Mouse (Mus musculus) ES-Bruce4 (cell line): ENCODE data around the gene Clcf1. TPM values are rescaled to one million over a fixed set of nuclear protein-coding genes. Genes with fewer than 3 reads are reported as not detected.
A peak's percentile ranks its signal among the peaks of the same experiment; 100 is the strongest.

Experiments
- H3K27ac ChIP-seq: 2 replicates; pipeline ENCODE4 v1.5.1; 2012; ENCODE audit warnings: low read length, inconsistent platforms; ENCODE audit not compliant: insufficient read depth
- H3K27me3 ChIP-seq: 2 replicates; pipeline ENCODE4 v1.6.1; 2012; ENCODE audit warnings: mild to moderate bottlenecking, low read length, inconsistent platforms; ENCODE audit not compliant: control insufficient read depth, poor library complexity, insufficient read depth, severe bottlenecking
- H3K36me3 ChIP-seq: 2 replicates; pipeline ENCODE4 v1.6.1; 2012; ENCODE audit warnings: inconsistent platforms, mild to moderate bottlenecking, low read length, moderate library complexity; ENCODE audit not compliant: control insufficient read depth, poor library complexity, insufficient read depth, severe bottlenecking
- H3K4me1 ChIP-seq: one replicate; pipeline ENCODE4 v1.8.1; 2011; ENCODE audit warnings: low read length; ENCODE audit not compliant: control insufficient read depth, insufficient read depth
- H3K4me3 ChIP-seq: 2 replicates; pipeline ENCODE4 v1.5.1; 2011; ENCODE audit warnings: low read depth, mild to moderate bottlenecking, low read length
- H3K9ac ChIP-seq: 2 replicates; pipeline ENCODE4 v1.6.1; 2012; ENCODE audit warnings: low read depth, mild to moderate bottlenecking, inconsistent platforms; ENCODE audit not compliant: poor library complexity, severe bottlenecking
- H3K9me3 ChIP-seq: replicated peaks from 2 replicates; pipeline ENCODE4 v1.6.1; 2012; ENCODE audit warnings: mild to moderate bottlenecking, low read length, inconsistent platforms; ENCODE audit not compliant: control insufficient read depth, poor library complexity, insufficient read depth, severe bottlenecking
- CTCF ChIP-seq: IDR thresholded peaks from one replicate; pipeline ENCODE4 v1.8.1; 2011; ENCODE audit warnings: low read depth, low read length
- EP300 ChIP-seq: IDR thresholded peaks from 2 replicates; pipeline ENCODE4 v1.6.1; 2011; ENCODE audit warnings: low read depth, low read length; ENCODE audit not compliant: insufficient read depth
- POLR2A ChIP-seq: IDR thresholded peaks from one replicate; pipeline ENCODE4 v1.8.1; 2011; ENCODE audit warnings: low read length; ENCODE audit not compliant: insufficient read depth
- polyA plus RNA-seq: library from polyadenylated mRNA; stranded (reverse); fragments of >200 nt; gene quantifications from 2 replicates; pipeline ENCODE4 v1.2.4, GENCODE M21; 2011; ENCODE audit warnings: low read depth; ENCODE audit not compliant: missing spikeins, insufficient read depth, insufficient read length

Clcf1 gene
- polyA plus RNA-seq, 1 experiment, result 1.5 TPM

- Histone ChIP-seq H3K36me3 (peaks cover 34% of the 10 kb centered on the region), H3K27me3 (no peaks in the 10 kb centered on the region), H3K9ac (peak within 1 kb of the TSS; percentile 97), H3K9me3 (no peaks in the 10 kb centered on the region), H3K27ac (peak within 1 kb of the TSS; percentile 88), H3K4me1 (no peaks in the 10 kb centered on the region), H3K4me3 (peak within 1 kb of the TSS; percentile 90)
- TF ChIP-seq EP300, result no peak
- TF ChIP-seq CTCF, result peak; percentile 47
- TF ChIP-seq POLR2A, result peak; percentile 62
Measured at GRCm38 (mm10) chr19:4191528-4192250, 22.3 kb upstream of the Clcf1 start, which contains the start of gene Ppp1ca. Ppp1ca (plus strand) TSS chr19:4192065.

GRCm38 (mm10) chr19:4192251-4192985 is 21.6 kb upstream of the Clcf1 start:
- Histone ChIP-seq H3K27me3 (no peaks in the 10 kb centered on the region), H3K9ac (peak overlapping the region; percentile 97), H3K4me3 (peak overlapping the region; percentile 90), H3K9me3 (no peaks in the 10 kb centered on the region), H3K4me1 (no peaks in the 10 kb centered on the region), H3K27ac (no peak overlapping the region), H3K36me3 (peaks cover 41% of the 10 kb centered on the region)
- TF ChIP-seq CTCF (no peak), EP300 (no peak), POLR2A (no peak)

DNA sequence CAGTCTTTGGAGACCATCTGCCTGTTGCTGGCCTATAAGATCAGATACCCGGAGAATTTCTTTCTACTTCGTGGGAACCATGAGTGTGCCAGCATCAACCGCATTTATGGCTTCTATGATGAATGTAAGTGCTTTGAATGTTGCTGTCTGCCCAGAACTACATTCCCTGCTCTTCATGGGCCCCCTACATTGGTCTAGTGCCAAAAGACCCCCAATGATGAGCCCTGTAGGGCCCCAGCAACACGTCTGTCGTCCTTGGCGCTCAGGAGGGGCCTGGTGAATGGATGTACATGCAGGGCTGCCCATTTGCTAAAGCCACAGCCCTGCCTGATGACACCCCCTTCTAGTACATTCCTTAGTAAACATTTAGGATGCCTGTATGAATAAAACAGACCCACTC is 20.9 kb upstream of the Clcf1 start:
- no peaks in the 10 kb centered on the region for H3K4me1 ChIP-seq
- no peak for TF ChIP-seq POLR2A
- no peak for TF ChIP-seq CTCF
- TF ChIP-seq EP300, result no peak
- no peak overlapping the region for H3K27ac ChIP-seq
- H3K9me3 ChIP-seq, result no peaks in the 10 kb centered on the region
- peak overlapping the region; percentile 97 for H3K9ac ChIP-seq
- peaks cover 43% of the 10 kb centered on the region for H3K36me3 ChIP-seq
- peak overlapping the region; percentile 90 for H3K4me3 ChIP-seq
- no peaks in the 10 kb centered on the region for H3K27me3 ChIP-seq

DNA sequence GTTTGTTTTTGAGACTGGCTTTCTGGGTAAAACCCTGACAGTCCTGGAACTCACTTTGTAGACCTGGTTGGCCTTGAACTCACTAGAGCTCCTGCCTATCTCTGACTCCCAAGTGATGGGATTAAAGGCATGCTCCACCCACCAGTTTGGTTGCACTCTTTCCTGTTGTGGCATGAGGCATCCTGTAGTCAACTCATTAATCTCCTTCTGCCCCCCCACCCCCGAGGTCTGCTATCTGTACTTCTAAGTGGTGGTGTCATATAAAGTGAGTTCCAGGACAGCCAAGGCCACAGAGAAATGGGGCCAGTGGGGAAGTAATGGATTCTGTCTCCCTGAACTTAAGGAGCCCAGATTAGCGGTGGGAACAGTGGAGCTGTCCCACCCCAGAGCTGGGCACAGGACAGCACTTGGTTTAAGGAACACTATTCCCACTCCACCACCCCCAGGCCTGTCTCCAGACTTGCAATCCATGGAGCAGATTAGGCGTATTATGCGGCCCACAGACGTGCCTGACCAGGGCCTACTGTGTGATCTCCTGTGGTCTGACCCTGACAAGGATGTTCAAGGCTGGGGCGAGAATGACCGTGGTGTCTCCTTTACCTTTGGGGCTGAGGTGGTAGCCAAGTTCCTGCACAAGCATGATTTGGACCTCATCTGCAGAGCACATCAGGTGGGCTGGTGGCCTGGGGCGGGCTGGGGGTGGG is 19.9 kb upstream of the Clcf1 start:
- H3K9me3 ChIP-seq, result no peaks in the 10 kb centered on the region
- no peaks in the 10 kb centered on the region for H3K4me1 ChIP-seq
- no peaks in the 10 kb centered on the region for H3K27me3 ChIP-seq
- TF ChIP-seq CTCF (no peak), EP300 (no peak), POLR2A (no peak)
- H3K9ac ChIP-seq, result no peak overlapping the region
- H3K36me3 ChIP-seq, result peaks cover 53% of the 10 kb centered on the region
- H3K4me3 ChIP-seq, result no peak overlapping the region
- H3K27ac ChIP-seq, result no peak overlapping the region

DNA sequence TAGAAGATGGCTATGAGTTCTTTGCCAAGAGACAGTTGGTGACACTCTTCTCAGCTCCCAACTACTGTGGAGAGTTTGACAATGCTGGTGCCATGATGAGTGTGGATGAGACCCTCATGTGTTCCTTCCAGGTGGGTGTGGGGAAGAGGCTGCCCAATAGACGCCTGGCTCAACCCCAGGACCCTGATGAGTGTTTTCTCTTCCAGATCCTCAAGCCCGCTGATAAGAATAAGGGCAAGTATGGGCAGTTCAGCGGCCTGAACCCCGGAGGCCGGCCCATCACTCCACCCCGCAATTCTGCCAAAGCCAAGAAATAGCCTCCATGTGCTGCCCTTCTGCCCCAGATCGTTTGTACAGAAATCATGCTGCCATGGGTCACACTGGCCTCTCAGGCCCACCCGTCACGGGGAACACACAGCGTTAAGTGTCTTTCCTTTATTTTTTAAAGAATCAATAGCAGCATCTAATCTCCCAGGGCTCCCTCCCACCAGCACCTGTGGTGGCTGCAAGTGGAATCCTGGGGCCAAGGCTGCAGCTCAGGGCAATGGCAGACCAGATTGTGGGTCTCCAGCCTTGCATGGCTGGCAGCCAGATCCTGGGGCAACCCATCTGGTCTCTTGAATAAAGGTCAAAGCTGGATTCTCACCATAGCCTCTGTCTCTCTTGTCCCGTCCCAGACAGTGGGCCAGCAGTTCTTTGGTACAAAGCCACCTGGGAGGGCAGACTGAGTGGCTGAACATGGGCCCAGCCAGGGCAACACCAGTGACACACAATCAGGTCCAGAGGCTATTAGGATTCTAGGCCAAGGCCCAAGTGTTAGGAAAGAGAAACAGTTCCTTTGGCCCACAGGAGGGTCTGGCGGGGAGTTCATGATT is 19.0 kb upstream of the Clcf1 start:
- H3K9ac ChIP-seq, result no peak overlapping the region
- H3K4me3 ChIP-seq, result no peak overlapping the region
- H3K4me1 ChIP-seq, result no peaks in the 10 kb centered on the region

More for the DNA sequence above, 19.0 kb upstream of the Clcf1 start:
- H3K27ac ChIP-seq, result no peak overlapping the region
- TF ChIP-seq POLR2A, result no peak
- TF ChIP-seq EP300, result no peak
- no peak for TF ChIP-seq CTCF
- peaks cover 58% of the 10 kb centered on the region for H3K36me3 ChIP-seq
- H3K27me3 ChIP-seq, result no peaks in the 10 kb centered on the region
- no peaks in the 10 kb centered on the region for H3K9me3 ChIP-seq
